Mouse (Mus musculus) left cerebral cortex, adult 9 months (tissue): ENCODE data around the gene Elavl1.
"Not testable (repeated sequence)": the region's sequence is repeated elsewhere in the genome, so short reads cannot be mapped to it uniquely, and the experiment has no call there.

Experiments
- DNase-seq, 2 experiments: peaks; one replicate each; pipeline ENCODE4 v3.0.0; 2022; ENCODE audit warnings: low spot score in 2 of 2

The Elavl1 gene

GRCm38 (mm10) chr8:4324983-4325750, at the start of gene Elavl1, which contains the start of gene Ccl25:
Gene Elavl1, minus strand, starts transcription at chr8:4325413.
Gene Ccl25, plus strand, starts transcription at chr8:4325210.
- DNase-seq: peak; percentile 91 to 98

- no peak for DNase-seq
Observed at GRCm38 (mm10) chr8:4372657-4373056, 47.4 kb upstream of the Elavl1 start.

GRCm38 (mm10) chr8:4370078-4370477, 44.9 kb upstream of the Elavl1 start:
- DNase-seq: no peak

GRCm38 (mm10) chr8:4368470-4368869, 43.3 kb upstream of the Elavl1 start:
- DNase-seq: no peak

- DNase-seq: peak in 1 of 2 experiments; percentile 22
Observed at GRCm38 (mm10) chr8:4367808-4368207, 42.6 kb upstream of the Elavl1 start.

GRCm38 (mm10) chr8:4366189-4366588, 41.0 kb upstream of the Elavl1 start:
- DNase-seq: no peak

GRCm38 (mm10) chr8:4360922-4361321, 35.7 kb upstream of the Elavl1 start:
- no peak for DNase-seq

GRCm38 (mm10) chr8:4359362-4359761, 34.1 kb upstream of the Elavl1 start:
- no peak for DNase-seq

GRCm38 (mm10) chr8:4355455-4355854, 30.2 kb upstream of the Elavl1 start:
- no peak for DNase-seq

- DNase-seq: no peak
Observed at GRCm38 (mm10) chr8:4354516-4354915, 29.3 kb upstream of the Elavl1 start.

- no peak for DNase-seq
Observed at GRCm38 (mm10) chr8:4353741-4354140, 28.5 kb upstream of the Elavl1 start.

GRCm38 (mm10) chr8:4352562-4352961, 27.3 kb upstream of the Elavl1 start:
- DNase-seq: not testable (repeated sequence)

GRCm38 (mm10) chr8:4350618-4351017, 25.4 kb upstream of the Elavl1 start:
- DNase-seq: no peak

GRCm38 (mm10) chr8:4349335-4349734, 24.1 kb upstream of the Elavl1 start:
- no peak for DNase-seq

GRCm38 (mm10) chr8:4348275-4348674, 23.1 kb upstream of the Elavl1 start:
- no peak for DNase-seq

- no peak for DNase-seq
Observed at GRCm38 (mm10) chr8:4347661-4348060, 22.4 kb upstream of the Elavl1 start.

GRCm38 (mm10) chr8:4340207-4340606, 15.0 kb upstream of the Elavl1 start:
- no peak for DNase-seq

GRCm38 (mm10) chr8:4335678-4336077, 10.5 kb upstream of the Elavl1 start:
- no peak for DNase-seq

- DNase-seq: no peak
Observed at GRCm38 (mm10) chr8:4333966-4334365, 8.8 kb upstream of the Elavl1 start.

- DNase-seq: no peak
Observed at GRCm38 (mm10) chr8:4329000-4329399, 3.8 kb upstream of the Elavl1 start.

GRCm38 (mm10) chr8:4325751-4326036, 481 bp upstream of the Elavl1 start:
- DNase-seq: no peak

- peak in 1 of 2 experiments; percentile 33 for DNase-seq
Observed at GRCm38 (mm10) chr8:4324525-4324924, 688 bp downstream of the Elavl1 start.

GRCm38 (mm10) chr8:4323917-4324316, 1.3 kb downstream of the Elavl1 start:
- no peak for DNase-seq

- peak in 1 of 2 experiments; percentile 92 for DNase-seq
Observed at GRCm38 (mm10) chr8:4322470-4322869, 2.7 kb downstream of the Elavl1 start.
